13 mouse cellular contexts compared by ENCODE assay signal in the genomic region with DNA sequence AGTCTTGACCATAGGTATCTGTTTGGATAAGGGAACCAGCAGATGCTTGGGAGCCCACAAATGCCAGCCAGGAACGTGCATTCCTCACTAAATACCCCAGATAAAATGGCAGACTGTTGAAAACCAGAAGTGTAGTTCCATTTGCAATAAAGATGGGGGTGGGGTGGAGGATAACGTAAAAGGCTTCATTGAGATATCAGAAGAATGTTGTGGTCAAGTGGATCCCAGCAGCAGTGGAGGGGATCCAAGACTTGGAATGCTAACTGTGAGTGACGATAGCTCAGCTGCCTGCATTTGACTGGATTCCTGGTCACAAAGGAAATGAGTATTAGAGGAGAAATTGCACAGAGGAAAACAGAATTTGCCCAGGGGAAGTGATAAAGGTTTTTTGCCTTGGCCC.
A peak's percentile ranks its signal among the peaks of the same experiment; 100 is the strongest.
DNase-seq lines count a peak whose midpoint lies in the region; ATAC-seq and TF ChIP-seq lines count a peak whose summit lies in the region.
"Had no signal": no experiment of that assay in that cellular context is flagged by ENCODE, and none has a peak within 500 bp of the region (broad histone marks: within the 10 kb centered on the region; RNA-seq: fewer than 3 reads in every experiment).

No protein-coding gene starts in this region.

- no peak overlapping the region for H3K27ac ChIP-seq in embryonic facial prominence, embryonic 14.5 days (replicated peaks; ENCODE audit: low read depth, low read length)
- no peak overlapping the region for H3K27ac ChIP-seq in embryonic facial prominence, embryonic 10.5 days (replicated peaks)
- H3K27ac ChIP-seq in heart, embryonic 11.5 days (ENCODE audit: low read depth, low read length): peak overlapping the region; percentile 68
- no peak overlapping the region for H3K27ac ChIP-seq in lung, postnatal 0 days (ENCODE audit: low read length)
- H3K27ac ChIP-seq: hindbrain, embryonic 10.5 days; neural tube, embryonic 15.5 days had no signal

- DNase-seq in embryonic facial prominence, embryonic 14.5 days (ENCODE audit: low spot score): peak; percentile 32
- DNase-seq in embryonic facial prominence, embryonic 10.5 days (ENCODE audit: low spot score): no peak
- DNase-seq in Muller cell, postnatal 12 days (ENCODE audit: inconsistent ontology term): peak; percentile 92
- peak; percentile 40 for DNase-seq in lung, postnatal 0 days (ENCODE audit: low spot score)
- no peak for DNase-seq in right cerebral cortex, adult 2 months (ENCODE audit: low spot score in 2 of 2)
- no peak for DNase-seq in ovary, postnatal 14 days (ENCODE audit: low spot score)
- DNase-seq in adrenal gland, postnatal 14 days: no peak
- DNase-seq: cerebellum, adult 11-12 months; right cerebral cortex, adult 18-20 months had no signal

- H3K4me2 ChIP-seq in embryonic facial prominence, embryonic 14.5 days (ENCODE audit: low read depth, low read length): no peak overlapping the region
- no peak overlapping the region for H3K4me2 ChIP-seq in heart, embryonic 11.5 days
- no peak overlapping the region for H3K4me2 ChIP-seq in lung, postnatal 0 days (replicated peaks; ENCODE audit: low read depth, low read length)
- H3K4me2 ChIP-seq: neural tube, embryonic 15.5 days had no signal

- peaks cover 31% of the 10 kb centered on the region for H3K4me1 ChIP-seq in embryonic facial prominence, embryonic 14.5 days (ENCODE audit: control insufficient read depth, insufficient read depth, low read length)
- H3K4me1 ChIP-seq in embryonic facial prominence, embryonic 10.5 days: 0 out of 2 replicates have a peak, but pooled peaks cover 3% of the 10 kb centered on the region
- H3K4me1 ChIP-seq in heart, embryonic 11.5 days (ENCODE audit: control insufficient read depth, insufficient read depth, low read length): peaks cover 16% of the 10 kb centered on the region
- H3K4me1 ChIP-seq in lung, postnatal 0 days (ENCODE audit: insufficient read depth, low read depth, low read length): peaks cover 4% of the 10 kb centered on the region; the same call in 1 of the 2 replicates
- H3K4me1 ChIP-seq: hindbrain, embryonic 10.5 days had no signal

- TF ChIP-seq CTCF in lung, postnatal 0 days (IDR thresholded peaks at IDR 0.05): no peak

- no peaks in the 10 kb centered on the region for H3K9me3 ChIP-seq in embryonic facial prominence, embryonic 14.5 days (ENCODE audit: control insufficient read depth, low read length)
- no peaks in the 10 kb centered on the region for H3K9me3 ChIP-seq in embryonic facial prominence, embryonic 10.5 days
- H3K9me3 ChIP-seq in heart, embryonic 11.5 days (replicated peaks; ENCODE audit: control insufficient read depth, low read length): no peaks in the 10 kb centered on the region
- H3K9me3 ChIP-seq in lung, postnatal 0 days (ENCODE audit: low read length): no peaks in the 10 kb centered on the region
- H3K9me3 ChIP-seq: hindbrain, embryonic 10.5 days; neural tube, embryonic 15.5 days had no signal

- H3K27me3 ChIP-seq in embryonic facial prominence, embryonic 14.5 days (replicated peaks; ENCODE audit: control insufficient read depth, insufficient read depth, low read length): no peaks in the 10 kb centered on the region; the same call in 1 of the 2 replicates
- H3K27me3 ChIP-seq in embryonic facial prominence, embryonic 10.5 days (replicated peaks; ENCODE audit: low read depth, poor library complexity, severe bottlenecking): no peaks in the 10 kb centered on the region
- no peaks in the 10 kb centered on the region for H3K27me3 ChIP-seq in heart, embryonic 11.5 days (ENCODE audit: control insufficient read depth, insufficient read depth, low read length)
- H3K27me3 ChIP-seq in lung, postnatal 0 days (replicated peaks; ENCODE audit: insufficient read depth, low read length): no peaks in the 10 kb centered on the region
- H3K27me3 ChIP-seq: neural tube, embryonic 15.5 days had no signal

- 46% methylated on average over 3 of the region's 3 CpGs for WGBS in embryonic facial prominence, embryonic 14.5 days
- WGBS in embryonic facial prominence, embryonic 10.5 days: 72% methylated on average over 3 of the region's 3 CpGs
- WGBS in heart, embryonic 11.5 days (ENCODE audit: insufficient replicate concordance): 11% methylated on average over 3 of the region's 3 CpGs
- WGBS in lung, postnatal 0 days: 23% methylated on average over 3 of the region's 3 CpGs

- H3K4me3 ChIP-seq in embryonic facial prominence, embryonic 14.5 days (ENCODE audit: low read depth, low read length): no peak overlapping the region
- H3K4me3 ChIP-seq in embryonic facial prominence, embryonic 10.5 days: no peak overlapping the region
- H3K4me3 ChIP-seq in heart, embryonic 11.5 days (ENCODE audit: low read depth, low read length): no peak overlapping the region
- no peak overlapping the region for H3K4me3 ChIP-seq in lung, postnatal 0 days (ENCODE audit: low read depth, low read length)
- H3K4me3 ChIP-seq: hindbrain, embryonic 10.5 days; neural tube, embryonic 15.5 days had no signal

- ATAC-seq in embryonic facial prominence, embryonic 14.5 days (ENCODE audit: low read depth): no peak
- peak; percentile 69 for ATAC-seq in heart, embryonic 11.5 days (replicated peaks; ENCODE audit: insufficient number of reproducible peaks, low FRiP score, low TSS enrichment)
- peak; percentile 60; the same call in 1 of the 2 replicates for ATAC-seq in lung, postnatal 0 days
- ATAC-seq: intestine, embryonic 16.5 days had no signal

- TF ChIP-seq EP300 in lung, postnatal 0 days (IDR thresholded peaks at IDR 0.05): peak; percentile 89

- H3K9ac ChIP-seq in embryonic facial prominence, embryonic 14.5 days (ENCODE audit: low read depth, low read length): no peak overlapping the region
- no peak overlapping the region for H3K9ac ChIP-seq in heart, embryonic 11.5 days (ENCODE audit: low read depth, low read length)
- no peak overlapping the region for H3K9ac ChIP-seq in lung, postnatal 0 days (replicated peaks; ENCODE audit: low read depth)
- H3K9ac ChIP-seq: neural tube, embryonic 15.5 days had no signal

- no peaks in the 10 kb centered on the region for H3K36me3 ChIP-seq in embryonic facial prominence, embryonic 14.5 days (ENCODE audit: control insufficient read depth, insufficient read depth, low read length)
- H3K36me3 ChIP-seq in embryonic facial prominence, embryonic 10.5 days (replicated peaks): no peaks in the 10 kb centered on the region
- no peaks in the 10 kb centered on the region for H3K36me3 ChIP-seq in heart, embryonic 11.5 days (ENCODE audit: control insufficient read depth, insufficient read depth, low read length)
- H3K36me3 ChIP-seq in lung, postnatal 0 days (ENCODE audit: insufficient read depth, low read length): no peaks in the 10 kb centered on the region
- H3K36me3 ChIP-seq: hindbrain, embryonic 10.5 days; neural tube, embryonic 15.5 days had no signal

Comparison
In these comparisons a context has a peak if more than half of its experiments do, and no peak if none do; other contexts are left out.
1. DNase-seq: peak in embryonic facial prominence, embryonic 14.5 days (single experiment), Muller cell, postnatal 12 days (single experiment) and lung, postnatal 0 days (single experiment); none in embryonic facial prominence, embryonic 10.5 days (single experiment), right cerebral cortex, adult 2 months (0 of 2), ovary, postnatal 14 days (single experiment) and adrenal gland, postnatal 14 days (single experiment).